Mouse (Mus musculus): ENCODE data around the gene Ywhae.

The Ywhae gene

DNA sequence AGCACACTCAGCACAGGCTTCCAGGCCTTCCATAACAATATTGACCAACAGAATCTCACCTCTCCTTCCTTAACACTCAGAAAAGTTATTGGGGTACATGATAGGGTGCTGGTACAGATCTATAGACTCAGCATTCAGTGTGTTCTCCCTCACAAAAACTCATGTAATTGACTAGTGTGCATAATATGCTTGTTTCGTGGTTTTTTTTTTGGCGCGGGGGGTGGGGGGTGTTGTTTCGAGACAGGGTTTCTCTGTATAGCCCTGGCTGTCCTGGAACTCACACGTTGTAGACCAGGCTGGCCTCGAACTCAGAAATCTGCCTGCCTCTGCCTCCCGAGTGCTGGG lies 5.8 kb downstream of the Ywhae start:
- DNase-seq, result no peak

DNA sequence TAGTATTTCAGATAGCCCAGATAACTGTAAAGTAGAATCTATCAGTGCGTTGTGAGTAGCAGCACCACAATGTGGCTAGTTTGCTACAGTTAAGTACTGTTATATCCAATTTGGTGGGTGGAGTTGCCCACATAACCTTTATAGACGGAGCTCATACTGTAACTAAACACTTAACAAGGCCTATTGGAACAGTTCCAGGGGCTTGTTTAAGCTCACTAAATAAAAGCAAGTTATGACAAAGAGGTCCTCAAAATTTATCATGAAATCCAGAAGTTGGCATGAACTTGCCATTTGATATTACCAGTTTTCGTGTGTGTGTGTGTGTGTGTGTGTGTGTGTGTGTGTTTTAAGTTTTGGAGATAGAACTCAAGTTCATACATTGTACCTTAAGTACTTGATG lies 7.5 kb downstream of the Ywhae start:
- no peak for DNase-seq

DNA sequence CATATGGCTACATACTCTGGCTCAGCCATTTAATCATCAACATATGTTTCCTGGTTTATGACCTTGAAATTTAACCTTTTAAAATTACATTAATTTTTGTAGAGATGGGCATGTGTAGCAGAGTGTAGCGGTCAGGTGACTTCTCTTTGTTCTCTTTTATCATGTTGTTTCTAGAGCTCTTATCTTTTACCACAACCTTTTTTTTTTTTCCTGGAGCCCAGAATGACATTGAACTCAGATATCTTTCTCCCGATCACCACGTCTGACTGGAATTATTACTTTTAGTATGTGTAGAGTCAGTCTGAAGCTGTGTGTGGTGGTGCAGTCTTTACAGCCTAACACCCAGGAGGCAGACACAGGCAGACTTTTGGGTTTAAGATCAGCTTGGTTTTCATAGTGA lies 8.9 kb downstream of the Ywhae start:
- DNase-seq, result no peak

DNA sequence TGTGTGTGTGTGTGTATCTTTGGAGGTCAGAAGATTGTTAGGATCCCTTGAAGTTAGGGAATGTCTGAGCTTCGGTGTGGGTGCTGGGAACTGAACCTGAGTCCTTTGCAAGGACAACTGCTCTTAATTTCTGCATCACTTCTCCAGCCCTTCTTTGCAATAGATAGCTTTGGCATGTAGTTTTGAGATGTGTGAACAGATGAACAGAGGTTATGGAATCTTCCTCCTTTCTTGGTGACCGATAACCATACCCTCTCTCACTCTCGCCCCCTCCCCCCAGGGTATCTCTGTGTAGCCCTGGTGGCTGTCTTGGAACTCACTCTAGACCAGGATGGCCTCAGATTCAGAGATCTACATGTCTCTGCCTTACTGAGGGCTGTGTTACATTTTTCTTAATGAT lies 12.1 kb downstream of the Ywhae start:
- no peak for DNase-seq

DNA sequence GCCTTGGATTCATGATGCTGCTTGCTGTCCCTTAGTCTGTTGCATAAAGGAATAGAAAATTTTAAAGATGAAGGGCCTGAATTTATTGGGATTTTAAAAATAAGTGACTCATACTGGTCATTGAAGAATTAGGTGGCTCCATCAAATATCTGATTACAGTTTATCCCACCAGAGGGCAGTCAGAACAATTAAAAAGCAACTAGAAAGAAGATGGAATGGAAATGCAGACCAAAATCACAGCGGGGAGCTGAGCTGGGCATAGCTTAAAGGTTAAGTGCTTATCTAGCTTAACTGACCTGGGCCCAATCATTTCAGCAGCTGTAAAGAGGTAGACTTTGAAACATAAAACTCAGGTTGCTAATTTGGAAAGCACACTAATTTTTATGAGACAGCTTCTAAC lies 17.9 kb downstream of the Ywhae start:
- no peak for DNase-seq

DNA sequence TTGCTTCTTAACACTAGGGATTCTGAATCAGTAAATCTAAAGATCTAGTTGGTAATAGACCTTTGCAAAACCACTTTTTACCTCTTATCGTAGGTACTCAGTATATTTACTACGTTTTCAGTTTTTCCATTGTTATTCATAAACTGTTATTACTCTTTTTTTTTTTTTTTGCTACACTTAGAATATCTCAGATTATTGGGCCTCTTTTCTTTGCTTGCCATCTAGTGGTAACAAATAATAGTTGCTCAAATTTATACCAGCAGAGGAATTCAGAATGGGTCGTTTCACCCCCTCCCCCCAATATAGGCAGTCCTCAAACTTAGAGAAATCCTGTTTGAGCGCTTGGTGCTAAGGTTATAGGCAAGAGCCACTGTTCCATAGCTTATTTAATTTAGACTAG lies 18.4 kb downstream of the Ywhae start:
- no peak for DNase-seq

DNA sequence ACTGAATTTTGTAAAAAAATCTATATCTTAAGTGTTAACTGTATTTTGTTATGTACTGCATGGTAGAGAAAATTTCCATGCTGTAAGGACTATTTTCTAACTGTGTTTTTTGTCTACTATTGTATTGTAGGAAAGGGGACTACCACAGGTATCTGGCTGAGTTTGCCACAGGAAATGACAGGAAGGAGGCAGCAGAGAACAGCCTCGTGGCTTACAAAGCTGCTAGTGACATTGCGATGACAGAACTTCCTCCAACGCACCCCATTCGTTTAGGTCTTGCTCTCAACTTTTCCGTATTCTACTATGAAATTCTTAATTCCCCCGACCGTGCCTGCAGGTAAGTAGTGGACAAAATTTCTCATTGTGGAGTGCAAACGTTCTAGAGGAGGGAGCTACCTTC lies 24.0 kb downstream of the Ywhae start:
- peak; percentile 37 for DNase-seq

DNA sequence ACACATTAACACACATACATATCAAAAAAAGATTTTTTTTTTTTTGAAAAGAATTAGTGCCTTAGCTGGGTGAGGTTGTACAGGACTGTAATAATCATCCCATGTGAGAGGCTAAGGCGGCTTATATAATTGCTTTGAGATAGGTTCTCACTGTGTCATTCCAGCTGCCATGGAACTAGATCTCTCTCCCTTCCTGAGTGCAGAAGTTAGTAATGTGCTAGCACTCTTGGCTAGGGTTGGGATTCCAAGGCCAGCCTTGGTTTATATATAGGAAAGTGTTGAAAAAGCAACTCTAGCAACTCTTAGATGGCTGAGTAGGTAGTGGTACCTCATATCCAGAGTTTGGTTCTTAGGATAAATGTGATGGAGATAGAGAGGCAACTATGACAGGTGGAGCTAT lies 25.9 kb downstream of the Ywhae start:
- no peak for DNase-seq

DNA sequence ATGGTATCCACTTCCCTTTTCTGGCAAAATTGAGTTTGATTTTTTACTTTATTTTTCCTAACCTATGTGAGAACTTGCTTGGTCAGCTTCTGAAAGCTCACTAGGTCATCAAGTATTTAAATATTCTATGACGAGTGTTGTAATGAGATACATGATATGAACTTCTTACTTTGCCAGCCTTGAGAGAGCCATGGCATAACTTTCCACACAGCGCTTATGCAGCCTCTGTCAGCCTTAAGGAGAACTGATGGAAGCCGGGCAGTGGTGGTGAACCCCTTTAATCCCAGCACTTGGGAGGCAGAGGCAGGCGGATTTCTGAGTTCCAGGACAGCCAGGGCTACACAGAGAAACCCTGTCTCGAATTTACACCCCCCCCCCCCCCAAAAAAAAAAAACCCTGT lies 28.1 kb downstream of the Ywhae start:
- DNase-seq, result no peak

DNA sequence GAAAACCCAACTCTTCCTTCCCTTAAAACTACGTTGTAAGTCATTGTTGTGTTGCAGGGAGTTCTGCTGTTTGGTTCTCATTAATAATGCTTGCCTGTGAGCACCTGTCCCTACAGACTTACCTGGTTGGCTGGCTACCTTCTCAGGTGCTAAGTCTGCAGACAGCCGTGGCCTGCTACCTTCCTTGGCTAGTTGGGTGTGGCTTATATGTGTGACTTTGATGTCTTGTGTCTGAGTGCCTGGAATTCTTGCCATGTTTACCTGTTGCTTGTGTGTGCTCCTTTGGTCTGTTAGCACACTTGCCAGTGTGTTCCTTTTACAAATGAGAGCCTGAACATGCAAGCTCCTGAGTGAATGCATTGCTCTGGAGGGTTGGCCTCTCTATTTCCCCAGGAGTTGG lies 30.0 kb downstream of the Ywhae start:
- no peak for DNase-seq

DNA sequence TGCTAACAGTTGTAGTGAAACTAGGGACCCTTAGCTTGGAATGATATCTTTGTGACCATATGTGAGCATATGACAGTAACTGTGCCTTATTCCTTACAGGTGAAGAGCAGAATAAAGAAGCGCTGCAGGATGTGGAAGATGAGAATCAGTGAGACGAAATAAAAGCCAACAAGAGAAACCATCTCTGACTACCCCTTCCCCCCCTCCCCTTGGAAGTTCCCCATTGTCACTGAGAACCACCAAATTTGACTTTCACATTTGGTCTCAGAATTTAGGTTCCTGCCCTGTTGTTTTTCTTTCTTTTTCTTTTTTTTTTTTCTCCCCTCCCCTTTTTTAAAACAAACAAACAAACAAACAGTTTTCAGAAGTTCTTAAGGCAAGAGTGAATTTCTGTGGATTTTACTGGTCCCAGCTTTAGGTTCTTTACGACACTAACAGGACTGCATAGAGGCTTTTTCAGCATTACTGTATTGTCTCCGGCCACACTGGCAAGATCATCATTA lies 31.9 kb downstream of the Ywhae start:
- no peak for DNase-seq

DNA sequence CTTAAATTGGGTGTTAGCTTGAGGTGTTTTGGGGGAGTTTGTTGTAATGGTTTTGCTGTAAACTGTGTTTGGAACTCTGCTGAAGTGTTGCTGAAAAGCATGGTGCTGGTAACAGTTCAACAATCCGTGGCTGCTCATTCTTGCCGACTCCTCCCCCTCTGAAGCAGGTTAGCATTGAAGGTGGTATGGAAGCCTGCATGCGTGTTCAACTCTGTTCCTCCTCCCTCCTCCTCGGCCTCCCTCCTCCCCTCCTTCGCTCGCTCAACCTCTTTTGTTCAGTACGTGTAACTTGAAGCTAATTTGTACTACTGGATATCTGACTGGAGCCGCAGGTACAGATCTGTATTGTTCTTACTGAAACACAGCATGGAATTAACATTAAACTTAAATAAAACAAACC lies 32.5 kb downstream of the Ywhae start:
- no peak for DNase-seq

DNA sequence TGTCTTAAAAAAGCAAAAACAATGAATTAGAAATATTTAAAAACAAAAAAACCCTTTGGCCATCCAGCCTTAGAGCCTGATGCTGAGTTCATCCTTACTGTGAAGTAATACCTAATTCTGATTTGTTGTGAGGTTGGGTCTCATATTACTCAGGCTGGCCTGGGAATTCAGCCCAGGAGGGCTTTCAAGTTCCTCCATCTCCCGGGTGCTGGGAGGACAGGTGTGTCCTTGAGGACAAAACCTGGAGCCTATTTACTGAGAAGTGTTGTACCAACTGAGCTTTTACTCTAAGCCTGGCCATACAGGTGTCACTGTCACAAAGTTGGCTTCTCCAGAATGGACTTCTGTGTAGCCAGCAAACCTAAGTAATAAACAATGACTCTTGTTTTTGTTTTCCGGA lies 34.3 kb downstream of the Ywhae start:
- no peak for DNase-seq

DNA sequence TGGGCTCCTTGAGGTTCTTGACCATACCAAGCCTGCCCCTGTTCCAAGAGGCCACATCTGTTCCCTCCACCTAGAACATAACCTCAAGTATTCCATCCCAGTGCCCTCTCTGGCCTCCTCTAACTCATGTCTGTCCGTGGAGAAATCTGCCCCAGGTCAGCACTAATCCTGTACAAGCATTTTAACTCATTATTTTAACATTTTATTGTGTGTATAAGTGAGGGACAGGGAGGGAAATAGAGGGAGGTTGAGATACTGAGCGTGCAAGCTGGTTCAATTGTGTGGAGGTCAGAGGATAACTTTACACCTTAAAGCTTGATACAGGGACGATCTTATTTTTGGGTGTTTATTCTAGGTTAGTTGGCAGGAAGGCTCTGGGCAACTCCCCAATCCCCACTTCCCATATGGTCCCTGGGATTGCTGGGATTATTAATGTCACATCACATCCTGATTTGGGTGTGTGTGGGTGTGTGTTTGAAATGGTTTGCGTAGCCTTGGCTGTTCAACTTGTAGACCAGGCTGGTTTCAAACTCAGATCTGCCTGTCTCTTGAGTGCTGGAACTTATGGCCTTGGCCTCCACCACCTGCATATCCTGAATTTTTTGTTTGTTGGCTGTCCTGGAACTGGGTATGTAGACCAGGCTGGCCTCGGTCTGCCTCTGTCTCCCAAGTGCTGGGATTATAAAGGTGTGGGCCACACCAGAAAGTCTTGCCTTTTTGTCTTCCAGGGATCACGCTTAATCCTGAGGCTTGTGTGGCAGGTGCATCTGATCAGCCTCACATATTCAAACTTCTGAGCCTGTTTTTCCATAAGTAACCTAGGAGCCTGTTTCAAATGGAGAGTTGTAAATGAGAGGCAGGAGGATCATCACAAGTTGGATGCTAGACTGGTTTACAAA lies 35.7 kb downstream of the Ywhae start:
- DNase-seq, result no peak

DNA sequence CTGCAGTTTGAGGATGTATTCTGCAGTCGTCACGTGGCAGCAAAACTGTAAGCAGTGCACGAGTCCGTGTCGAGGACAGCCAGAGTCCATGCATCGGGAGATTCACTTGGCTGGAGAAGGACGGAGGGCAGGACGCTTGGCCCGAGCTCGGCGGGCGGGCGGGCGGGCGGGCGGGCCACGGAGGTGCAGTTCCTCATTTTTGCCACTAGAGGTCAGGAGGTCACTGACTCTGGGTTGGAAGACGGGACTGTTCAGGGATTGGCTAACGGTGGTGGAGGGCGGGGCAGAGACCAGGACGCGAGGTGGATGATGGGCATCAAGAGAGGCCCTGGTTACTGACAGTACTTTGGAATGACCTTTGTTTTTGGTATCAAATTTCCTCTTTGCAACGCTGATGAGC lies 36.5 kb downstream of the Ywhae start:
- peak; percentile 84 for DNase-seq

DNA sequence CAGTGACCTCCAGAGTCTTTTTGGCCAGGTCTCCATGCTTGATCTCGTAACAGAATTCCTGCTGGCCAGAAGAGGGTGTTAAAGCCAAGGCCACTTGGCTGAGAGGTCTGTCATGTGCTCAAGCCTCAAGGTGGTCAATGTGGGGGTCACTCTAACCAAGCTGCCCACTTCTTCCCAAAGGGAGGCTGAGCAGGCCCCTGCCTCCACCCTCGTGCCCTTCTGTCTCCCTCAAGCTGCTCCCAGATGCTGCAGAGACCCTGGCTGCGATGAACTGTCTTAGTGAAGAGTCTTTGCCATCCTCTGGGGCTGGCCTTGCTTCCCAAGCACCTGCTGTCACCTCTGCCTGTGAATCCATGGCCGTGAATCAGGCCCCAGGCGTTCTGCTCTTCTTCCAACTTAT lies 39.9 kb downstream of the Ywhae start:
- DNase-seq, result no peak

DNA sequence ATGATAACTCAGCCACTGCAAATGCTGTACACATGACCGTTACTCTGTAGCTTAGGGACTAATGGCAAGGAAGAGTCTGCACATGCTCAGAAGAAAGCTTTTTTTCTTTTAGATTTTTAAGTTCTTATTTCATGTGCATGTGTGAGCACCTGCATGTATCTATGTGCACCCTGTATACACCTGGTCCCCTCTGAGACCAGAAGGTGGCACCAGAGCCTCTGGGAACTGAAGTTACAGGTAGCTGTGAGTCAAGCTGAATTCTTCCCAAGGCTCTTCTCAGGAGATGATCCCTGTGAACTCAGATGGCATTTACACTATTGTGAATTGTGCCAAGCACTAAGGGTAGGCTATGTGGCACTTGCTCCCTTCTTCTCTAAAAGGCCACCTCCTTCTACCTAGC lies 43.2 kb downstream of the Ywhae start:
- no peak for DNase-seq

DNA sequence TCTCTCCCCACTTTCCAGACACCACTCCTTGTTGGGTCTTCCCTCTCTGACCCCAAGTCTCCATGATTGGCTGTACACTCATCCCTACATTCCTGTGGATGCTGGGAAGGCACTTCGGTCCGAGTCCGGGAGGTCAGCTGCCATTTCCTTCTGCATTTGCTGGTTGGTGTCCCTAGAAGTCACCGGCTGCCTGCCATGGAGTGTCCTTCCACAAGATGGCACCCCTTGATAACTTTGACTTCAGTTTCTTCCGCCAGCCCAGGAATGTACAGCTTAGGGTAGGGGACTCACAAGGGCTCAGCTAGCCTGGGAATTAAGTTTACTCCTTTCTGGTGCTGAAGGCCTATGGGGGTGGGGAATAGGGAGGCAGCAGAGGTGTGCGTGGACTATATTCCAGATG lies 49.2 kb downstream of the Ywhae start:
- DNase-seq, result peak; percentile 61

DNA sequence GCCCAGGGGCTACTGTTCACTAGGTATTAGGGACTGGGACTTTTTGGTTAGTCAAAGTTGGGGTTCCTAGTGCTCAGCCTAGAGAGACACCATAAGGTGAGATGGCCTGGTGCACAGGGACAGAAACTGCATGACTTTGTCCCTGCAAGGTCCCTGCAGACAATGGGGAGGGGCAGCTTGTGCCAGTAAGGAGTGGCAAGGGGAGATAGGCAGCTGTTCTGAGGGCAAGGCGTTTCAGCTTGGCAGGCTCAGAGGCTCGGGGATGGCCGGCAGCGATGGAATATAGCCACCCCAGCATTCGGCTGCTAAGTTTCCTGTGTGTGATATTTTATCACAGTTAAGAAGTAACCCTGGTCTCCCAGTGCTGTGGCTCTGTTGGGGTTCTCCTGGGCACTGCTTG lies 51.1 kb downstream of the Ywhae start:
- no peak for DNase-seq

DNA sequence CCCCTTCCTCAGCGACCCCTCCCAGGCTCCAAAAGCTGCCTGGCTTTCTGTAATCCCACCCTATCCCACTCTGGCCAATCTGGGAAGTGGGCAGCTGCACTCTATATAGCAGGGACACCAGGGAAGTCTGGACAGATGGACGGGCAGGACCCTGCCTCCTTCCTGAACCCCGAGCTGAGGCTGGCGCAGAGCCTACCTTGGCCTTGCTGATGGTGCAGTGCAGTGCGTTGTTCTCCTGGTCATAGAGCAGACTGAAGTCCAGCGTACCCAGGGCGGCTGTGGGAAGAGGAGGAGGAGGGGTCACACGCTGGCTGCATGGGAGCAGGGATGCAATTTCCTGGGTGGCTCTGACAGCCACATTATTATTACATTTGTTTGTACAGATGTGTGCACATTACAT lies 53.2 kb downstream of the Ywhae start:
- DNase-seq, result no peak

DNA sequence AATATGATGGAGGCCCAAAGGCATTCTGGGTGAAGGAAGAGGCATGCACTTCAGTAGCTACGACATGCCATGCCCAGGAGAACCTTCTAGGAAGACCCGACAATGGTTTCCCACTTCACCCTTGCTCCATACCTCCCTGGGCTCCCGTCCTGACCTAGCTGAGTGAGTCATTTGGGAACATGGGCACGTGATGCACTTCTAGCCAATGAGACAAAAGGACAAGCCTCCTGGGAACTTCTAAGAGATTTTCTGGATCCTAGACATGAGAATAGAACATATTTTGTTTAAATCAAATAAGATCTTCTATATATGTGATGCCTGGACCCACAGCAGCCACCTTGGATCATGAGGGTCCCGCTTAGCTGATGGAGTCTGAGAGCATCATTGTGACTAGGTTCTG lies 59.9 kb downstream of the Ywhae start:
- no peak for DNase-seq

DNA sequence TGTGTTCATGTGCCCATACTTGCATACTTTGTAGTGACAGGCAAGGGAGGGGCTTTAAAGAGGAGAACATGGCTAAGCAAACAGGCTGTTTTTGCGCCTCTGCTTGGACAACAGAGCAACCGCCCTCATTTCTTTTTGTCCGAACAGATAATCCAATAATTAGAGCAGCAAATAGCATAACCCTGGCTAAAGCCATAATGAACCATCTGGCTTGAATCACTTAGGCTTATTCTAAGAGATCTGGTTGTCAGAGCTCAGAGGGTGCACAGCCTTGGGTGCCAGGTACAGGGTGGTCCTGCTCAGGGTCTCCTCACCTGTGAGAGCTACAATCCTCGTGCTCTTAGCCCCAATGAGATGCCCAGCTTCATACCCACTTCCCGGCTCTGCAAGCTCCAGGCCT lies 60.7 kb downstream of the Ywhae start:
- no peak for DNase-seq

DNA sequence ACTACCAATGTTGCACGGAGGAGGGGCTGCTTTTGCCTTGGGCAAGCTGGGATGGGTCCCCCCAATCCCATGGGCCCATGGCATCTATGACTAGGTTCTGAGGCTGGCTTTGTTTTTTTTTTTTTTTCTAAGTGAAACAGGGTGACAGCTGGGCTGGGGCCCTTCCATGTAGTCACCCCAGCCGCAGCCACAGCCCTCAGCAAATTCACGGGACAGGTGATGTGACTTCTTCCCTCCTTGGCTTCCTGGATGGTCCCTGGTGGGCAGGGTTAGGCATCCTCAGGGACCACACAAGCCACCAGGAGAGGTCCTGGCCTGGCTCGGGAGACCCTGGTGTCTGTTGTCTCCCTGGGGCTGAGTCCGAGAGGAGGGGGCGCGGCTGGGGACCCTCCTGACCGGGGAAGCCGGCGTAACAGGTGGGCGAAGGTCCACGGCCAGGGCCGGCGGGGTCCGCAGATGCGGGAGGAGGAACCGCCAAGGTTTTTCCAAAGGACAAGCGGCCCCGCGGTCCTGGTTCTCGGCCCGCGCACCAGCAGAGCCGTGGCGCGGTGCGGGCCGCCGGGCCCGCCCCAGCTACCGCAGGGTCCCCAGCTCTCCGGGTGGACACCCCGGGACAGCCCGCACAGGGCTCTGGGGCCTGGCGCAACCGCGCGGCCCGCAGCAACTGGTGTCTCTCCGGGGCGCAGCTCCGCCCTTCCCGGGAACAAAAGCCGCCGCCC lies 62.1 kb downstream of the Ywhae start:
- DNase-seq, result no peak

DNA sequence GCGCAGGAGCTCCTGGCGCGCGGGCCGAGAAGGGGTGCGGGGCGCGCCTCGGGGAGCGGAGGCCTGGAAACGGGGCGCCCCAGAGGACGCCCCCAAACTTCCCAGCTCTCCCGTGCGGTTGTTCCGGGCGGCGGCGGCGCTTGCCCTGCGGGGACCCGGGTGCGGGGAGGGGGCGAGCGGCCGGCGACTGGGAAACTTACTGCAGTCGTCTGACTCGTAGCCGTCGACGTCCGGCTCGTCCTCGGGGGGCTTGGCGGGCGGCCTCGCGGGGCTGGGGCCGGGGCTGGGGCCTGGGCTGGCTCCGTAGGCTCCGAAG lies 62.6 kb downstream of the Ywhae start:
- no peak for DNase-seq

DNA sequence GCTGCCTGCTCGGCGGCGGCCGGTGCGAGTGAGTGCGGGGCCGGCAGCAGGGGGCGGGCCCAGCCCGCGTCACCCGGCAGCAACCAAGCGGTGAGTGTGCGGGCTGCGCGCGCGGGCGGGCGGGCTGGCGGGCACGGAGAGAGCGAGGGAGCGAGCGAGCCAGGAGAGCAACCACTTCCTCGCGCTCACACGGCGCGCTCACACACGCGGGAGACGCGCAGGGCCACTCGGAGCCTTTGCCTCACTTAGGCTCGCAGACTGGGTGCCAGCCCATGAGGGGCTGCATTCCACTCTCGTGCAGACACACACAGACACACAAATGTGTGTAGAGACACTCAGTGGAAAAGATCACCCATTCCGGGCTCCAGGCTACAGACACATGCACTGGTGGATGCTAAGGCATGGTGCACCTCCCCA lies 63.4 kb downstream of the Ywhae start, which contains the start of gene Doc2b:
TSS of gene Doc2b (minus strand) at position 21 of the 417 bp plus-strand sequence.
- DNase-seq, result peak; percentile 12

Data from thymus, postnatal 14 days (tissue).